Mouse (Mus musculus): ENCODE measurements around the gene Fam213b. TPM values are rescaled to one million over a fixed set of nuclear protein-coding genes. Genes with fewer than 3 reads are reported as not detected.

The Fam213b gene
- 51.9 and 64.7 TPM in 2 replicates for polyA plus RNA-seq (2014; fragmentation: Nextera tagmentation; extraction: Ambion mirVana)

- Histone ChIP-seq H3K4me3 (ENCODE audit: low read depth, low read length) (peak within 1 kb of the TSS; percentile 61), H3K9me3 (ENCODE audit: control insufficient read depth, low read length) (no peaks in the 10 kb centered on the region), H3K27me3 (ENCODE audit: control insufficient read depth, insufficient read depth, low read length) (no peaks in the 10 kb centered on the region), H3K9ac (replicated peaks; ENCODE audit: low read depth, low read length) (peak within 1 kb of the TSS; percentile 63), H3K36me3 (ENCODE audit: control insufficient read depth, insufficient read depth, low read length) (no peaks in the 10 kb centered on the region), H3K4me2 (ENCODE audit: low read depth, low read length) (peak within 1 kb of the TSS; percentile 95), H3K27ac (ENCODE audit: low read depth, low read length) (peak within 1 kb of the TSS; percentile 60; the same call in 1 of the 2 replicates), H3K4me1 (ENCODE audit: control insufficient read depth, insufficient read depth, low read length) (peaks cover 16% of the 10 kb centered on the region)
- peak; percentile 96 for ATAC-seq (ENCODE audit: low read depth)
- WGBS: 4% methylated on average over 43 of the region's 43 CpGs
Measured at GRCm38 (mm10) chr4:154898506-154899446, at the start of gene Fam213b. TSS of gene Fam213b (minus strand) at chr4:154899135.

GRCm38 (mm10) chr4:154948066-154948939, 49.4 kb upstream of the Fam213b start:
- H3K27ac ChIP-seq (ENCODE audit: low read depth, low read length): peak overlapping the region; percentile 8; the same call in 1 of the 2 replicates
- H3K9me3 ChIP-seq (ENCODE audit: control insufficient read depth, low read length): no peaks in the 10 kb centered on the region
- no peaks in the 10 kb centered on the region for H3K36me3 ChIP-seq (ENCODE audit: control insufficient read depth, insufficient read depth, low read length)
- peak; percentile 70; the same call in 1 of the 2 replicates for ATAC-seq (ENCODE audit: low read depth)
- H3K4me2 ChIP-seq (ENCODE audit: low read depth, low read length): peak overlapping the region; percentile 19
- no peaks in the 10 kb centered on the region for H3K27me3 ChIP-seq (ENCODE audit: control insufficient read depth, insufficient read depth, low read length)
- 41% methylated on average over 14 of the region's 14 CpGs for WGBS
- H3K4me3 ChIP-seq (ENCODE audit: low read depth, low read length): no peak overlapping the region
- no peak overlapping the region for H3K9ac ChIP-seq (replicated peaks; ENCODE audit: low read depth, low read length)
- H3K4me1 ChIP-seq (ENCODE audit: control insufficient read depth, insufficient read depth, low read length): peaks cover 6% of the 10 kb centered on the region; the same call in 1 of the 2 replicates

GRCm38 (mm10) chr4:154946319-154946718, 47.4 kb upstream of the Fam213b start:
- 0 out of 2 replicates have a peak overlapping the region, but pooled peaks have one; percentile 18 for H3K9ac ChIP-seq (replicated peaks; ENCODE audit: low read depth, low read length)
- no peaks in the 10 kb centered on the region for H3K9me3 ChIP-seq (ENCODE audit: control insufficient read depth, low read length)
- peak overlapping the region; percentile 42 for H3K4me2 ChIP-seq (ENCODE audit: low read depth, low read length)
- peaks cover 6% of the 10 kb centered on the region; the same call in 1 of the 2 replicates for H3K4me1 ChIP-seq (ENCODE audit: control insufficient read depth, insufficient read depth, low read length)
- peak; percentile 81 for ATAC-seq (ENCODE audit: low read depth)
- H3K36me3 ChIP-seq (ENCODE audit: control insufficient read depth, insufficient read depth, low read length): no peaks in the 10 kb centered on the region
- under 1% methylated on average over 8 of the region's 8 CpGs for WGBS
- peak overlapping the region; percentile 15; the same call in 1 of the 2 replicates for H3K4me3 ChIP-seq (ENCODE audit: low read depth, low read length)
- no peak overlapping the region for H3K27ac ChIP-seq (ENCODE audit: low read depth, low read length)
- no peaks in the 10 kb centered on the region for H3K27me3 ChIP-seq (ENCODE audit: control insufficient read depth, insufficient read depth, low read length)

- Histone ChIP-seq H3K9ac (replicated peaks; ENCODE audit: low read depth, low read length) (no peak overlapping the region), H3K36me3 (ENCODE audit: control insufficient read depth, insufficient read depth, low read length) (no peaks in the 10 kb centered on the region), H3K27ac (ENCODE audit: low read depth, low read length) (no peak overlapping the region), H3K4me1 (ENCODE audit: control insufficient read depth, insufficient read depth, low read length) (peaks cover 3% of the 10 kb centered on the region; the same call in 1 of the 2 replicates), H3K4me3 (ENCODE audit: low read depth, low read length) (no peak overlapping the region), H3K4me2 (ENCODE audit: low read depth, low read length) (no peak overlapping the region), H3K27me3 (ENCODE audit: control insufficient read depth, insufficient read depth, low read length) (no peaks in the 10 kb centered on the region), H3K9me3 (ENCODE audit: control insufficient read depth, low read length) (no peaks in the 10 kb centered on the region)
- WGBS: 24% methylated on average over 2 of the region's 2 CpGs
- ATAC-seq (ENCODE audit: low read depth): peak; percentile 58; the same call in 1 of the 2 replicates
Measured at GRCm38 (mm10) chr4:154944121-154944590, 45.2 kb upstream of the Fam213b start.

GRCm38 (mm10) chr4:154943323-154944039, 44.5 kb upstream of the Fam213b start:
- no peak for ATAC-seq (ENCODE audit: low read depth)
- Histone ChIP-seq H3K4me2 (ENCODE audit: low read depth, low read length) (no peak overlapping the region), H3K36me3 (ENCODE audit: control insufficient read depth, insufficient read depth, low read length) (no peaks in the 10 kb centered on the region)

GRCm38 (mm10) chr4:154942632-154943322, 43.8 kb upstream of the Fam213b start:
- H3K4me3 ChIP-seq (ENCODE audit: low read depth, low read length): no peak overlapping the region
- no peak overlapping the region for H3K9ac ChIP-seq (replicated peaks; ENCODE audit: low read depth, low read length)
- H3K4me2 ChIP-seq (ENCODE audit: low read depth, low read length): no peak overlapping the region
- H3K36me3 ChIP-seq (ENCODE audit: control insufficient read depth, insufficient read depth, low read length): no peaks in the 10 kb centered on the region
- H3K4me1 ChIP-seq (ENCODE audit: control insufficient read depth, insufficient read depth, low read length): peaks cover 3% of the 10 kb centered on the region; the same call in 1 of the 2 replicates
- WGBS: 86% methylated on average over 10 of the region's 10 CpGs
- H3K27me3 ChIP-seq (ENCODE audit: control insufficient read depth, insufficient read depth, low read length): no peaks in the 10 kb centered on the region
- no peak for ATAC-seq (ENCODE audit: low read depth)
- no peaks in the 10 kb centered on the region for H3K9me3 ChIP-seq (ENCODE audit: control insufficient read depth, low read length)
- no peak overlapping the region for H3K27ac ChIP-seq (ENCODE audit: low read depth, low read length)

More at GRCm38 (mm10) chr4:154943323-154944039, 44.5 kb upstream of the Fam213b start:
- H3K27me3 ChIP-seq (ENCODE audit: control insufficient read depth, insufficient read depth, low read length): no peaks in the 10 kb centered on the region
- H3K4me1 ChIP-seq (ENCODE audit: control insufficient read depth, insufficient read depth, low read length): peaks cover 3% of the 10 kb centered on the region; the same call in 1 of the 2 replicates
- WGBS: 95% methylated on average over 6 of the region's 6 CpGs
- no peak overlapping the region for H3K9ac ChIP-seq (replicated peaks; ENCODE audit: low read depth, low read length)
- H3K27ac ChIP-seq (ENCODE audit: low read depth, low read length): no peak overlapping the region
- H3K4me3 ChIP-seq (ENCODE audit: low read depth, low read length): no peak overlapping the region
- H3K9me3 ChIP-seq (ENCODE audit: control insufficient read depth, low read length): no peaks in the 10 kb centered on the region

- H3K4me1 ChIP-seq (ENCODE audit: control insufficient read depth, insufficient read depth, low read length): peaks cover 3% of the 10 kb centered on the region; the same call in 1 of the 2 replicates
- H3K9ac ChIP-seq (replicated peaks; ENCODE audit: low read depth, low read length): no peak overlapping the region
- WGBS: 97% methylated on average over 5 of the region's 5 CpGs
- no peak overlapping the region for H3K27ac ChIP-seq (ENCODE audit: low read depth, low read length)
- no peaks in the 10 kb centered on the region for H3K36me3 ChIP-seq (ENCODE audit: control insufficient read depth, insufficient read depth, low read length)
- no peaks in the 10 kb centered on the region for H3K9me3 ChIP-seq (ENCODE audit: control insufficient read depth, low read length)
- no peaks in the 10 kb centered on the region for H3K27me3 ChIP-seq (ENCODE audit: control insufficient read depth, insufficient read depth, low read length)
- H3K4me2 ChIP-seq (ENCODE audit: low read depth, low read length): no peak overlapping the region
- no peak overlapping the region for H3K4me3 ChIP-seq (ENCODE audit: low read depth, low read length)
- ATAC-seq (ENCODE audit: low read depth): no peak
Measured at GRCm38 (mm10) chr4:154941831-154942230, 42.9 kb upstream of the Fam213b start.

GRCm38 (mm10) chr4:154940156-154940555, 41.2 kb upstream of the Fam213b start:
- no peak overlapping the region for H3K4me3 ChIP-seq (ENCODE audit: low read depth, low read length)
- H3K27ac ChIP-seq (ENCODE audit: low read depth, low read length): no peak overlapping the region
- no peaks in the 10 kb centered on the region for H3K4me1 ChIP-seq (ENCODE audit: control insufficient read depth, insufficient read depth, low read length)
- no peaks in the 10 kb centered on the region for H3K36me3 ChIP-seq (ENCODE audit: control insufficient read depth, insufficient read depth, low read length)
- WGBS: 88% methylated on average over 2 of the region's 2 CpGs
- no peaks in the 10 kb centered on the region for H3K27me3 ChIP-seq (ENCODE audit: control insufficient read depth, insufficient read depth, low read length)
- no peaks in the 10 kb centered on the region for H3K9me3 ChIP-seq (ENCODE audit: control insufficient read depth, low read length)
- no peak overlapping the region for H3K4me2 ChIP-seq (ENCODE audit: low read depth, low read length)
- ATAC-seq (ENCODE audit: low read depth): no peak
- no peak overlapping the region for H3K9ac ChIP-seq (replicated peaks; ENCODE audit: low read depth, low read length)
